Mouse (Mus musculus): Measurements from ENCODE around the gene Hoxd4. TPM values are rescaled to one million over a fixed set of nuclear protein-coding genes. Genes with fewer than 3 reads are reported as not detected.

The Hoxd4 gene
- polyA plus RNA-seq, 1 experiment, result 2.9 TPM

GRCm38 (mm10) chr2:74748436-74748995, 36.8 kb downstream of the Hoxd4 start:
- H3K4me3 ChIP-seq (ENCODE audit: low read depth, low read length), result no peak overlapping the region
- TF ChIP-seq CTCF (IDR thresholded peaks at IDR 0.05; ENCODE audit: extremely low read depth, insufficient read length, insufficient replicate concordance, low read depth, low read length), result no peak
- TF ChIP-seq POLR2A (IDR thresholded peaks at IDR 0.05; ENCODE audit: low read depth, low read length), result no peak
- WGBS, result 36% methylated on average over 9 of the region's 9 CpGs
- peaks cover 76% of the 10 kb centered on the region for H3K27me3 ChIP-seq (ENCODE audit: control insufficient read depth, insufficient read depth, low read length)
- H3K36me3 ChIP-seq (ENCODE audit: control insufficient read depth, insufficient read depth, low read length), result no peaks in the 10 kb centered on the region
- H3K4me1 ChIP-seq (ENCODE audit: control insufficient read depth, insufficient read depth, insufficient read length, low read length), result peaks cover 3% of the 10 kb centered on the region; the same call in 1 of the 2 replicates
- H3K27ac ChIP-seq (ENCODE audit: insufficient read depth, low read depth, low read length), result no peak overlapping the region

GRCm38 (mm10) chr2:74749337-74750121, 37.8 kb downstream of the Hoxd4 start:
- H3K36me3 ChIP-seq (ENCODE audit: control insufficient read depth, insufficient read depth, low read length), result no peaks in the 10 kb centered on the region
- TF ChIP-seq POLR2A (IDR thresholded peaks at IDR 0.05; ENCODE audit: low read depth, low read length) (no peak), CTCF (IDR thresholded peaks at IDR 0.05; ENCODE audit: extremely low read depth, insufficient read length, insufficient replicate concordance, low read depth, low read length) (no peak)
- 3% methylated on average over 47 of the region's 47 CpGs for WGBS
- peak overlapping the region; percentile 23 for H3K4me3 ChIP-seq (ENCODE audit: low read depth, low read length)
- H3K27me3 ChIP-seq (ENCODE audit: control insufficient read depth, insufficient read depth, low read length), result peaks cover 86% of the 10 kb centered on the region
- no peak overlapping the region for H3K27ac ChIP-seq (ENCODE audit: insufficient read depth, low read depth, low read length)
- peaks cover 3% of the 10 kb centered on the region; the same call in 1 of the 2 replicates for H3K4me1 ChIP-seq (ENCODE audit: control insufficient read depth, insufficient read depth, insufficient read length, low read length)

- peaks cover 79% of the 10 kb centered on the region for H3K27me3 ChIP-seq (ENCODE audit: control insufficient read depth, insufficient read depth, low read length)
- 42% methylated on average over 5 of the region's 5 CpGs for WGBS
- TF ChIP-seq CTCF (IDR thresholded peaks at IDR 0.05; ENCODE audit: extremely low read depth, insufficient read length, insufficient replicate concordance, low read depth, low read length) (no peak), POLR2A (IDR thresholded peaks at IDR 0.05; ENCODE audit: low read depth, low read length) (no peak)
- no peak overlapping the region for H3K4me3 ChIP-seq (ENCODE audit: low read depth, low read length)
- no peak overlapping the region for H3K27ac ChIP-seq (ENCODE audit: insufficient read depth, low read depth, low read length)
- no peaks in the 10 kb centered on the region for H3K36me3 ChIP-seq (ENCODE audit: control insufficient read depth, insufficient read depth, low read length)
- H3K4me1 ChIP-seq (ENCODE audit: control insufficient read depth, insufficient read depth, insufficient read length, low read length), result peaks cover 3% of the 10 kb centered on the region; the same call in 1 of the 2 replicates
These were observed 39.1 kb downstream of the Hoxd4 start for GRCm38 (mm10) chr2:74750731-74751250.

GRCm38 (mm10) chr2:74751861-74752260, 40.1 kb downstream of the Hoxd4 start:
- 69% methylated on average over 1 of the region's 1 CpGs for whole genome bisulfite sequencing
- H3K4me3 ChIP-seq (ENCODE audit: low read depth, low read length), result no peak overlapping the region
- H3K36me3 ChIP-seq (ENCODE audit: control insufficient read depth, insufficient read depth, low read length), result no peaks in the 10 kb centered on the region
- H3K4me1 ChIP-seq (ENCODE audit: control insufficient read depth, insufficient read depth, insufficient read length, low read length), result peaks cover 3% of the 10 kb centered on the region; the same call in 1 of the 2 replicates
- TF ChIP-seq CTCF (IDR thresholded peaks at IDR 0.05; ENCODE audit: extremely low read depth, insufficient read length, insufficient replicate concordance, low read depth, low read length), result no peak
- no peak for TF ChIP-seq POLR2A (IDR thresholded peaks at IDR 0.05; ENCODE audit: low read depth, low read length)
- no peak overlapping the region for H3K27ac ChIP-seq (ENCODE audit: insufficient read depth, low read depth, low read length)
- H3K27me3 ChIP-seq (ENCODE audit: control insufficient read depth, insufficient read depth, low read length), result peaks cover 70% of the 10 kb centered on the region

GRCm38 (mm10) chr2:74752431-74753174, 40.9 kb downstream of the Hoxd4 start:
- Histone ChIP-seq H3K36me3 (ENCODE audit: control insufficient read depth, insufficient read depth, low read length) (no peaks in the 10 kb centered on the region), H3K27me3 (ENCODE audit: control insufficient read depth, insufficient read depth, low read length) (peaks cover 62% of the 10 kb centered on the region), H3K4me1 (ENCODE audit: control insufficient read depth, insufficient read depth, insufficient read length, low read length) (peaks cover 3% of the 10 kb centered on the region; the same call in 1 of the 2 replicates), H3K27ac (ENCODE audit: insufficient read depth, low read depth, low read length) (no peak overlapping the region), H3K4me3 (ENCODE audit: low read depth, low read length) (no peak overlapping the region)
- no peak for TF ChIP-seq POLR2A (IDR thresholded peaks at IDR 0.05; ENCODE audit: low read depth, low read length)
- TF ChIP-seq CTCF (IDR thresholded peaks at IDR 0.05; ENCODE audit: extremely low read depth, insufficient read length, insufficient replicate concordance, low read depth, low read length), result no peak
- WGBS, result 8% methylated on average over 45 of the region's 45 CpGs

GRCm38 (mm10) chr2:74753175-74753523, 41.4 kb downstream of the Hoxd4 start:
- TF ChIP-seq CTCF (IDR thresholded peaks at IDR 0.05; ENCODE audit: extremely low read depth, insufficient read length, insufficient replicate concordance, low read depth, low read length), result no peak
- no peak for TF ChIP-seq POLR2A (IDR thresholded peaks at IDR 0.05; ENCODE audit: low read depth, low read length)
- peaks cover 3% of the 10 kb centered on the region; the same call in 1 of the 2 replicates for H3K4me1 ChIP-seq (ENCODE audit: control insufficient read depth, insufficient read depth, insufficient read length, low read length)
- H3K36me3 ChIP-seq (ENCODE audit: control insufficient read depth, insufficient read depth, low read length), result no peaks in the 10 kb centered on the region
- 6% methylated on average over 25 of the region's 25 CpGs for WGBS
- no peak overlapping the region for H3K27ac ChIP-seq (ENCODE audit: insufficient read depth, low read depth, low read length)
- H3K4me3 ChIP-seq (ENCODE audit: low read depth, low read length), result no peak overlapping the region; the same call in 1 of the 2 replicates
- H3K27me3 ChIP-seq (ENCODE audit: control insufficient read depth, insufficient read depth, low read length), result peaks cover 57% of the 10 kb centered on the region
